Comparison of ENCODE assay signal across 8 mouse cellular contexts in genomic region chr11:6275094-6275484, GRCm38 (mm10). TPM values are rescaled to one million over a fixed set of nuclear protein-coding genes. Genes with fewer than 3 reads are reported as not detected.
DNase-seq lines count a peak whose midpoint lies in the region; ATAC-seq and TF ChIP-seq lines count a peak whose summit lies in the region.

No protein-coding gene starts in this region.

- peak; percentile 16 for ATAC-seq in embryonic facial prominence, embryonic 14.5 days (ENCODE audit: low read depth)
- no peak for ATAC-seq in intestine, embryonic 15.5 days
- peak; percentile 38 for ATAC-seq in neural tube, embryonic 12.5 days (ENCODE audit: low FRiP score, low read depth)

- peak overlapping the region; percentile 83 for H3K9ac ChIP-seq in embryonic facial prominence, embryonic 14.5 days (ENCODE audit: low read depth, low read length)
- H3K9ac ChIP-seq in intestine, embryonic 15.5 days: peak overlapping the region; percentile 76
- H3K9ac ChIP-seq in neural tube, embryonic 12.5 days: 0 out of 2 replicates have a peak overlapping the region, but pooled peaks have one; percentile 38

- peaks cover 7% of the 10 kb centered on the region for H3K4me1 ChIP-seq in embryonic facial prominence, embryonic 14.5 days (ENCODE audit: control insufficient read depth, insufficient read depth, low read length)
- peaks cover 10% of the 10 kb centered on the region; the same call in 1 of the 2 replicates for H3K4me1 ChIP-seq in intestine, embryonic 15.5 days (replicated peaks)
- peaks cover 17% of the 10 kb centered on the region for H3K4me1 ChIP-seq in neural tube, embryonic 12.5 days

- no peaks in the 10 kb centered on the region for H3K9me3 ChIP-seq in embryonic facial prominence, embryonic 14.5 days (ENCODE audit: control insufficient read depth, low read length)
- H3K9me3 ChIP-seq in intestine, embryonic 15.5 days: no peaks in the 10 kb centered on the region
- no peaks in the 10 kb centered on the region for H3K9me3 ChIP-seq in neural tube, embryonic 12.5 days

- H3K27ac ChIP-seq in layer of hippocampus, adult 2 months: peak overlapping the region; percentile 89
- H3K27ac ChIP-seq in embryonic facial prominence, embryonic 14.5 days (replicated peaks; ENCODE audit: low read depth, low read length): peak overlapping the region; percentile 64
- 0 out of 2 replicates have a peak overlapping the region, but pooled peaks have one; percentile 2 for H3K27ac ChIP-seq in intestine, embryonic 15.5 days
- H3K27ac ChIP-seq in neural tube, embryonic 12.5 days: 0 out of 2 replicates have a peak overlapping the region, but pooled peaks have one; percentile 42

- peak overlapping the region; percentile 94 for H3K4me3 ChIP-seq in layer of hippocampus, adult 2 months
- H3K4me3 ChIP-seq in embryonic facial prominence, embryonic 14.5 days (ENCODE audit: low read depth, low read length): peak overlapping the region; percentile 78
- peak overlapping the region; percentile 75 for H3K4me3 ChIP-seq in intestine, embryonic 15.5 days (replicated peaks)
- H3K4me3 ChIP-seq in neural tube, embryonic 12.5 days: peak overlapping the region; percentile 96

- WGBS in embryonic facial prominence, embryonic 14.5 days: 25% methylated on average over 7 of the region's 7 CpGs
- 18% methylated on average over 7 of the region's 7 CpGs for WGBS in intestine, embryonic 15.5 days
- WGBS in neural tube, embryonic 12.5 days: 26% methylated on average over 7 of the region's 7 CpGs

- H3K4me2 ChIP-seq in embryonic facial prominence, embryonic 14.5 days (ENCODE audit: low read depth, low read length): peak overlapping the region; percentile 91
- peak overlapping the region; percentile 72 for H3K4me2 ChIP-seq in intestine, embryonic 15.5 days (replicated peaks)
- peak overlapping the region; percentile 90 for H3K4me2 ChIP-seq in neural tube, embryonic 12.5 days (replicated peaks)

- H3K27me3 ChIP-seq in embryonic facial prominence, embryonic 14.5 days (replicated peaks; ENCODE audit: control insufficient read depth, insufficient read depth, low read length): no peaks in the 10 kb centered on the region
- no peaks in the 10 kb centered on the region for H3K27me3 ChIP-seq in intestine, embryonic 15.5 days (replicated peaks)
- no peaks in the 10 kb centered on the region for H3K27me3 ChIP-seq in neural tube, embryonic 12.5 days (replicated peaks)

- no peak for DNase-seq in layer of hippocampus, adult 2 months (ENCODE audit: low spot score in 2 of 2)
- DNase-seq in layer of hippocampus, adult 9-10 months (ENCODE audit: low spot score): no peak
- no peak for DNase-seq in embryonic facial prominence, embryonic 14.5 days (ENCODE audit: low spot score)
- no peak for DNase-seq in adrenal gland, postnatal 36 days
- DNase-seq in thymus, postnatal 0 days (ENCODE audit: low spot score): no peak
- no peak for DNase-seq in yolk sac, embryonic 10.5 days (ENCODE audit: low spot score)

- no peak; the same call in 1 of the 2 replicates for TF ChIP-seq CTCF in layer of hippocampus, adult 2 months (conservative IDR thresholded peaks at IDR 0.05)

- H3K36me3 ChIP-seq in embryonic facial prominence, embryonic 14.5 days (ENCODE audit: control insufficient read depth, insufficient read depth, low read length): peaks cover 19% of the 10 kb centered on the region
- peaks cover 8% of the 10 kb centered on the region; the same call in 1 of the 2 replicates for H3K36me3 ChIP-seq in intestine, embryonic 15.5 days
- H3K36me3 ChIP-seq in neural tube, embryonic 12.5 days: peaks cover 22% of the 10 kb centered on the region

RNA-seq across cellular contexts. Expression of gene Tmed4, which starts 0.4 kb away (rescaled TPM):
- total RNA-seq in layer of hippocampus, adult 2 months (2021): 100 to 1,000 TPM in 1 of 2 experiments, 10 to 100 TPM in 1; 98.7 to 104 TPM
- polyA plus RNA-seq in embryonic facial prominence, embryonic 14.5 days (2014; fragmentation: Nextera tagmentation; extraction: Ambion mirVana): 109 and 117 TPM in 2 replicates
- 129 and 137 TPM in 2 replicates for polyA plus RNA-seq in intestine, embryonic 15.5 days (2015; fragmentation: Nextera tagmentation; extraction: Ambion mirVana)
- polyA plus RNA-seq in neural tube, embryonic 12.5 days (2016; fragmentation: Nextera tagmentation; extraction: Ambion mirVana): 145 and 150 TPM in 2 replicates
- 100 to 1,000 TPM; 105 to 114 TPM for total RNA-seq in adrenal gland, postnatal 36 days (2021)
- polyA plus RNA-seq in thymus, postnatal 0 days (2015; fragmentation: Nextera tagmentation; extraction: Ambion mirVana): 75.7 and 79.0 TPM in 2 replicates

RNA-seq across cellular contexts. Expression of gene Ddx56, which starts 7.5 kb away (rescaled TPM):
- 10 to 100 TPM; 40.1 to 48.8 TPM for total RNA-seq in layer of hippocampus, adult 2 months (2021)
- 79.6 and 89.9 TPM in 2 replicates for polyA plus RNA-seq in embryonic facial prominence, embryonic 14.5 days (2014; fragmentation: Nextera tagmentation; extraction: Ambion mirVana)
- polyA plus RNA-seq in intestine, embryonic 15.5 days (2015; fragmentation: Nextera tagmentation; extraction: Ambion mirVana): 100 and 106 TPM in 2 replicates
- 85.3 and 86.0 TPM in 2 replicates for polyA plus RNA-seq in neural tube, embryonic 12.5 days (2016; fragmentation: Nextera tagmentation; extraction: Ambion mirVana)
- total RNA-seq in adrenal gland, postnatal 36 days (2021): 10 to 100 TPM; 55.5 to 59.4 TPM
- polyA plus RNA-seq in thymus, postnatal 0 days (2015; fragmentation: Nextera tagmentation; extraction: Ambion mirVana): 81.6 and 83.9 TPM in 2 replicates

RNA-seq across cellular contexts. Expression of gene Ogdh, which starts 16.3 kb away (rescaled TPM):
- total RNA-seq in layer of hippocampus, adult 2 months (2021): 100 to 1,000 TPM; 214 to 221 TPM
- polyA plus RNA-seq in embryonic facial prominence, embryonic 14.5 days (2014; fragmentation: Nextera tagmentation; extraction: Ambion mirVana): 92.5 and 93.8 TPM in 2 replicates
- 134 and 144 TPM in 2 replicates for polyA plus RNA-seq in intestine, embryonic 15.5 days (2015; fragmentation: Nextera tagmentation; extraction: Ambion mirVana)
- 93.8 and 103 TPM in 2 replicates for polyA plus RNA-seq in neural tube, embryonic 12.5 days (2016; fragmentation: Nextera tagmentation; extraction: Ambion mirVana)
- 100 to 1,000 TPM; 515 to 618 TPM for total RNA-seq in adrenal gland, postnatal 36 days (2021)
- polyA plus RNA-seq in thymus, postnatal 0 days (2015; fragmentation: Nextera tagmentation; extraction: Ambion mirVana): 82.0 and 83.5 TPM in 2 replicates

RNA-seq across cellular contexts. Expression of gene Npc1l1, which starts 45.1 kb away (rescaled TPM):
- under 1 TPM; 0.27 to 0.51 TPM for total RNA-seq in layer of hippocampus, adult 2 months (2021)
- polyA plus RNA-seq in embryonic facial prominence, embryonic 14.5 days (2014; fragmentation: Nextera tagmentation; extraction: Ambion mirVana): 0.04 TPM in 1 of 2 replicates, not detected in the other
- 10.3 and 13.8 TPM in 2 replicates for polyA plus RNA-seq in intestine, embryonic 15.5 days (2015; fragmentation: Nextera tagmentation; extraction: Ambion mirVana)
- not detected in 2 replicates for polyA plus RNA-seq in neural tube, embryonic 12.5 days (2016; fragmentation: Nextera tagmentation; extraction: Ambion mirVana)
- total RNA-seq in adrenal gland, postnatal 36 days (2021): under 1 TPM; 0.07 TPM
- 0.04 TPM in 2 replicates for polyA plus RNA-seq in thymus, postnatal 0 days (2015; fragmentation: Nextera tagmentation; extraction: Ambion mirVana)

Comparison
In these comparisons a context has a peak if more than half of its experiments do, and no peak if none do; other contexts are left out.
1. H3K27ac ChIP-seq: peak in every context shown above with its lines; median percentile 89 in layer of hippocampus, adult 2 months; 64 in embryonic facial prominence, embryonic 14.5 days; 42 in neural tube, embryonic 12.5 days; 2 in intestine, embryonic 15.5 days.